Mouse (Mus musculus): Measurements from ENCODE around the gene Pear1.

The Pear1 gene

GRCm38 (mm10) chr3:87733098-87733497 lies 91.0 kb downstream of the Pear1 start:
- no peak for DNase-seq (ENCODE audit: low spot score in 2 of 2)

DNA sequence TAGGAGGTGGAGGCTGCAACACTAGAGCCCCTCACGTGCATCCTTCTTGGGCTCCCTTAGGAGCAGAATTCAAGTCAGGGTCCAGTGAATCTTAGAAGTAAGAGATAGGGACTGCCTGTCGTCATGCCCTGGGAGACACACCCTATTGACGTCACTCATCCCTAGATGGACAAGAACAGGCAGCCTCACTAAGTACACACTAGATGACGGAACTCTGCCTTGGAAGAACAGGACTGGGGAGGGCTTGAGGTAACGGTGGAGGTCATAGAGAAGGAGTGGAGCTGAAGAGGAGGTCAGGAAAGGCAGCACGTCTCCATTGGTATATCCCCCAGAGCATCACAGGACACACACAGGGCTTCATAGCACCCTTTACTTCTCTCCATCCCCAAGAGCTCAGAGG lies 95.4 kb downstream of the Pear1 start:
- no peak for DNase-seq (ENCODE audit: low spot score in 2 of 2)

DNA sequence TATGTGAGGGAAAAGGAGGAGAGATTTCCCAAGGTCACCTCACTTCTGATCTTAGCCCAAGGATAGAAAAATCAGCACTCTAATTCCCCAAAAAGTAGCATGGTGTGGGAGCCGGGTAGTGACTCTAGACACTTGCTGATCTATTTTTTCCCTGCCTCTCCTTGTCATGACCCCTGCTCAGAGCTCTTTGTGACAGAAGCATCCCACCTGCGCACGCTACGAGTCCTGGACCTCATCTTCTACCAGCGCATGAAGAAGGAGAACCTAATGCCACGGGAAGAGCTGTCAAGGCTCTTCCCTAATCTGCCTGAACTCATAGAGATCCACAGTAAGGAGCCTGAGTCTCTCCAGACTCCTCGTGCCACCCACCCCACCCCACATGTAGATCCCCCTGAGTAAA lies 97.9 kb downstream of the Pear1 start:
- DNase-seq (ENCODE audit: low spot score in 2 of 2) = no peak

GRCm38 (mm10) chr3:87725396-87726160 lies 98.5 kb downstream of the Pear1 start:
- DNase-seq (ENCODE audit: low spot score in 2 of 2) = no peak

- no peak for DNase-seq (ENCODE audit: low spot score in 2 of 2)
Measured at GRCm38 (mm10) chr3:87724556-87724955, 99.5 kb downstream of the Pear1 start.

GRCm38 (mm10) chr3:87718525-87718924 lies 105.6 kb downstream of the Pear1 start:
- DNase-seq (ENCODE audit: low spot score in 2 of 2) = no peak
